Mouse (Mus musculus): ENCODE data around the gene Rngtt. TPM values are rescaled to one million over a fixed set of nuclear protein-coding genes. Genes with fewer than 3 reads are reported as not detected.

The Rngtt gene
- polyA plus RNA-seq, 1 experiment from 2014 or later: 34.5 TPM

DNA sequence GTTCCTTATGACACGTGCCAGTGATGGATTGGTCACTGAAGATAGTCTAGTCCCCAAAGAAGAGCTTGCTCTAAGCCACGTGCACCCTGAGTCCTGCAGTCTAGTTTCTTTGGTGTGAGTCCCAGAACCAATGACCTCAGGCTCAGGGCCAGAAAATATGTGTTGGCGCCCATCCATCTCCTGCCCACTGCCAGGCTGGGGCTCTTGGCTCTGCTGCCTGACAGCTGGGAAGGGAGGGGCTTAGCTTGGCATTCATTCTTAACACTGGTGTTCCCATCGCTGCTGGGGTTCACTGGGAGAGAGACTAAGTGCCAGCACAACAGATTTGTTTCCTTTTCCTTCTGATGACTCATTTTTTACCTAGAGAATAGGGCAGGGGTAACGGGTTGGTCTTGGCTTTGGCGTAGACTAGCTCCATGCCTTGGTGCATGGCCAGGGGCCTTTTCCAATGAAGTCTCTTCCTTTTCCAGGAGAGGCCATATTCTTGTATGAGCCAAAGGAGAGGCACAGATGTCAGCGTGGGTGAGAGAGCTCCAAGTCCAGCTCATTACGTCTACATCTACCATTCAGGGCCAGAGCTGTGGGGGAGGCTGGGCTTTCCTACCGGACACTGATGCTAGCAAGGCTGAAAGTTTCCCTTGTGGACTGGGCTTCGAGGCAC is 214.5 kb downstream of the Rngtt start:
- DNase-seq (ENCODE audit: low spot score): no peak
- Histone ChIP-seq H3K4me1 (ENCODE audit: control insufficient read depth, insufficient read depth, low read length) (no peaks in the 10 kb centered on the region), H3K36me3 (ENCODE audit: control insufficient read depth, insufficient read depth, low read length) (no peaks in the 10 kb centered on the region), H3K4me2 (ENCODE audit: low read depth, severe bottlenecking) (no peak overlapping the region), H3K9me3 (ENCODE audit: control insufficient read depth, low read length) (no peaks in the 10 kb centered on the region), H3K27me3 (ENCODE audit: control insufficient read depth, insufficient read depth, low read length) (no peaks in the 10 kb centered on the region), H3K4me3 (ENCODE audit: low read depth, low read length) (no peak overlapping the region), H3K27ac (replicated peaks; ENCODE audit: low read depth, low read length) (no peak overlapping the region), H3K9ac (ENCODE audit: low read length) (no peak overlapping the region)
- no peak for ATAC-seq (ENCODE audit: insufficient number of reproducible peaks, low FRiP score, low TSS enrichment, low read depth)
- WGBS: 91% methylated on average over 10 of the region's 10 CpGs

- H3K27ac ChIP-seq (replicated peaks; ENCODE audit: low read depth, low read length): no peak overlapping the region
- H3K9ac ChIP-seq (ENCODE audit: low read length): no peak overlapping the region
- no peak overlapping the region for H3K4me3 ChIP-seq (ENCODE audit: low read depth, low read length)
- ATAC-seq (ENCODE audit: insufficient number of reproducible peaks, low FRiP score, low TSS enrichment, low read depth) (no peak), DNase-seq (ENCODE audit: low spot score) (no peak)
- no peaks in the 10 kb centered on the region for H3K9me3 ChIP-seq (ENCODE audit: control insufficient read depth, low read length)
- 95% methylated on average over 4 of the region's 4 CpGs for WGBS
- no peak overlapping the region for H3K4me2 ChIP-seq (ENCODE audit: low read depth, severe bottlenecking)
- H3K4me1 ChIP-seq (ENCODE audit: control insufficient read depth, insufficient read depth, low read length): no peaks in the 10 kb centered on the region
- H3K36me3 ChIP-seq (ENCODE audit: control insufficient read depth, insufficient read depth, low read length): no peaks in the 10 kb centered on the region
- no peaks in the 10 kb centered on the region for H3K27me3 ChIP-seq (ENCODE audit: control insufficient read depth, insufficient read depth, low read length)
These were observed 215.2 kb downstream of the Rngtt start for GRCm38 (mm10) chr4:33525272-33525671.

DNA sequence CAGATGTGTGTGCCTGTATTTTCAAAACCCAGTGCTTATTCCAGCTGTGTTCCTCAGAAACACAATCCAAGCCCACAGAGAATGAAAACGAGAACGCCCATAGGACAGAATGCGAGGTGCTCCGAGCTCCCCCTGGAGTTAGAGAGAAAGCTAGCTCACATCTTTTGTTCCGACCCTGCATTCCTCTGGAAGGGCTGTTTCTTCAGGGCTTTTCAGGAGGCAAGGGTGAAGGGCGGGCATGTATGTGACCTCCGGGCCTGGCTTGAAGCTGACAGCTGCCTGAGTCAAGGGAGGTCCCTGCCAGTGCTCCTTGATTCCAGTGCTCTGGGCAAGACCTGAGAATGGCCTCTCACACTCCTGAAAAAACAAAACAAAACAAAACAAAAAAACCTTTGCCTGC is 216.0 kb downstream of the Rngtt start:
- no peak for DNase-seq (ENCODE audit: low spot score)
- H3K4me1 ChIP-seq (ENCODE audit: control insufficient read depth, insufficient read depth, low read length): no peaks in the 10 kb centered on the region
- H3K27me3 ChIP-seq (ENCODE audit: control insufficient read depth, insufficient read depth, low read length): no peaks in the 10 kb centered on the region
- no peak overlapping the region for H3K4me3 ChIP-seq (ENCODE audit: low read depth, low read length)
- no peak overlapping the region for H3K27ac ChIP-seq (replicated peaks; ENCODE audit: low read depth, low read length)
- H3K9ac ChIP-seq (ENCODE audit: low read length): no peak overlapping the region
- no peaks in the 10 kb centered on the region for H3K36me3 ChIP-seq (ENCODE audit: control insufficient read depth, insufficient read depth, low read length)
- H3K4me2 ChIP-seq (ENCODE audit: low read depth, severe bottlenecking): no peak overlapping the region
- WGBS: 44% methylated on average over 7 of the region's 7 CpGs
- no peaks in the 10 kb centered on the region for H3K9me3 ChIP-seq (ENCODE audit: control insufficient read depth, low read length)
- ATAC-seq (ENCODE audit: insufficient number of reproducible peaks, low FRiP score, low TSS enrichment, low read depth): no peak

- Histone ChIP-seq H3K4me2 (ENCODE audit: low read depth, severe bottlenecking) (no peak overlapping the region), H3K9ac (ENCODE audit: low read length) (no peak overlapping the region), H3K9me3 (ENCODE audit: control insufficient read depth, low read length) (no peaks in the 10 kb centered on the region), H3K4me1 (ENCODE audit: control insufficient read depth, insufficient read depth, low read length) (no peaks in the 10 kb centered on the region), H3K4me3 (ENCODE audit: low read depth, low read length) (no peak overlapping the region), H3K27me3 (ENCODE audit: control insufficient read depth, insufficient read depth, low read length) (no peaks in the 10 kb centered on the region), H3K27ac (replicated peaks; ENCODE audit: low read depth, low read length) (no peak overlapping the region), H3K36me3 (ENCODE audit: control insufficient read depth, insufficient read depth, low read length) (no peaks in the 10 kb centered on the region)
- no peak for ATAC-seq (ENCODE audit: insufficient number of reproducible peaks, low FRiP score, low TSS enrichment, low read depth)
- no peak for DNase-seq (ENCODE audit: low spot score)
- 42% methylated on average over 9 of the region's 9 CpGs for WGBS
These were observed 216.6 kb downstream of the Rngtt start for GRCm38 (mm10) chr4:33526675-33527074.

GRCm38 (mm10) chr4:33532596-33532995 is 222.5 kb downstream of the Rngtt start:
- Histone ChIP-seq H3K9ac (ENCODE audit: low read length) (no peak overlapping the region), H3K4me3 (ENCODE audit: low read depth, low read length) (no peak overlapping the region), H3K27me3 (ENCODE audit: control insufficient read depth, insufficient read depth, low read length) (no peaks in the 10 kb centered on the region), H3K27ac (replicated peaks; ENCODE audit: low read depth, low read length) (no peak overlapping the region), H3K4me1 (ENCODE audit: control insufficient read depth, insufficient read depth, low read length) (no peaks in the 10 kb centered on the region), H3K9me3 (ENCODE audit: control insufficient read depth, low read length) (no peaks in the 10 kb centered on the region), H3K4me2 (ENCODE audit: low read depth, severe bottlenecking) (no peak overlapping the region), H3K36me3 (ENCODE audit: control insufficient read depth, insufficient read depth, low read length) (no peaks in the 10 kb centered on the region)
- 50% methylated on average over 8 of the region's 8 CpGs for WGBS
- no peak for DNase-seq (ENCODE audit: low spot score)
- no peak for ATAC-seq (ENCODE audit: insufficient number of reproducible peaks, low FRiP score, low TSS enrichment, low read depth)

- H3K9me3 ChIP-seq (ENCODE audit: control insufficient read depth, low read length): no peaks in the 10 kb centered on the region
- no peaks in the 10 kb centered on the region for H3K4me1 ChIP-seq (ENCODE audit: control insufficient read depth, insufficient read depth, low read length)
- H3K36me3 ChIP-seq (ENCODE audit: control insufficient read depth, insufficient read depth, low read length): no peaks in the 10 kb centered on the region
- no peak overlapping the region for H3K27ac ChIP-seq (replicated peaks; ENCODE audit: low read depth, low read length)
- H3K4me2 ChIP-seq (ENCODE audit: low read depth, severe bottlenecking): no peak overlapping the region
- DNase-seq (ENCODE audit: low spot score) (no peak), ATAC-seq (ENCODE audit: insufficient number of reproducible peaks, low FRiP score, low TSS enrichment, low read depth) (no peak)
- H3K9ac ChIP-seq (ENCODE audit: low read length): no peak overlapping the region
- no peak overlapping the region for H3K4me3 ChIP-seq (ENCODE audit: low read depth, low read length)
- H3K27me3 ChIP-seq (ENCODE audit: control insufficient read depth, insufficient read depth, low read length): no peaks in the 10 kb centered on the region
- WGBS: 66% methylated on average over 13 of the region's 13 CpGs
These were observed 234.9 kb downstream of the Rngtt start for GRCm38 (mm10) chr4:33544755-33545576.

GRCm38 (mm10) chr4:33545577-33545879 is 235.4 kb downstream of the Rngtt start:
- Histone ChIP-seq H3K9me3 (ENCODE audit: control insufficient read depth, low read length) (no peaks in the 10 kb centered on the region), H3K9ac (ENCODE audit: low read length) (no peak overlapping the region), H3K4me3 (ENCODE audit: low read depth, low read length) (no peak overlapping the region), H3K4me2 (ENCODE audit: low read depth, severe bottlenecking) (no peak overlapping the region), H3K27ac (replicated peaks; ENCODE audit: low read depth, low read length) (no peak overlapping the region), H3K36me3 (ENCODE audit: control insufficient read depth, insufficient read depth, low read length) (no peaks in the 10 kb centered on the region), H3K4me1 (ENCODE audit: control insufficient read depth, insufficient read depth, low read length) (no peaks in the 10 kb centered on the region), H3K27me3 (ENCODE audit: control insufficient read depth, insufficient read depth, low read length) (no peaks in the 10 kb centered on the region)
- WGBS: 34% methylated on average over 6 of the region's 6 CpGs
- no peak for ATAC-seq (ENCODE audit: insufficient number of reproducible peaks, low FRiP score, low TSS enrichment, low read depth)
- DNase-seq (ENCODE audit: low spot score): no peak

- no peak overlapping the region for H3K4me3 ChIP-seq (ENCODE audit: low read depth, low read length)
- H3K9me3 ChIP-seq (ENCODE audit: control insufficient read depth, low read length): no peaks in the 10 kb centered on the region
- no peak overlapping the region for H3K4me2 ChIP-seq (ENCODE audit: low read depth, severe bottlenecking)
- H3K9ac ChIP-seq (ENCODE audit: low read length): no peak overlapping the region
- no peaks in the 10 kb centered on the region for H3K4me1 ChIP-seq (ENCODE audit: control insufficient read depth, insufficient read depth, low read length)
- H3K36me3 ChIP-seq (ENCODE audit: control insufficient read depth, insufficient read depth, low read length): no peaks in the 10 kb centered on the region
- no peak overlapping the region for H3K27ac ChIP-seq (replicated peaks; ENCODE audit: low read depth, low read length)
- 87% methylated on average over 11 of the region's 11 CpGs for whole genome bisulfite sequencing
- no peaks in the 10 kb centered on the region for H3K27me3 ChIP-seq (ENCODE audit: control insufficient read depth, insufficient read depth, low read length)
- no peak for DNase-seq (ENCODE audit: low spot score)
- no peak for ATAC-seq (ENCODE audit: insufficient number of reproducible peaks, low FRiP score, low TSS enrichment, low read depth)
These were observed 236.2 kb downstream of the Rngtt start for GRCm38 (mm10) chr4:33546278-33546677.

All from limb, embryonic 11.5 days (tissue).